Mouse (Mus musculus): ENCODE data around the gene Slc16a10. TPM values are rescaled to one million over a fixed set of nuclear protein-coding genes. Genes with fewer than 3 reads are reported as not detected.

Slc16a10 gene
- polyA plus RNA-seq, 1 experiment from 2014 or later, result 17.9 TPM

- Histone ChIP-seq H3K9me3 (ENCODE audit: control insufficient read depth, low read length) (no peaks in the 10 kb centered on the region), H3K4me1 (ENCODE audit: control insufficient read depth in 2 of 2, insufficient read depth in 2 of 2, low read length in 2 of 2) (peaks cover 6 to 7% of the 10 kb centered on the region in 2 experiments; a peak in 3 of 4 replicates), H3K27me3 (ENCODE audit: control insufficient read depth, insufficient read depth, low read length) (no peaks in the 10 kb centered on the region), H3K4me3 (ENCODE audit: control insufficient read depth in 1 of 2, insufficient read depth in 1 of 2, low read depth in 1 of 2, low read length in 2 of 2) (no peak overlapping the region), H3K36me3 (ENCODE audit: control insufficient read depth, insufficient read depth, low read length) (no peaks in the 10 kb centered on the region), H3K27ac (replicated peaks in 1 of 2; ENCODE audit: control insufficient read depth in 1 of 2, insufficient read depth in 1 of 2, low read depth in 2 of 2, low read length in 2 of 2) (no peak overlapping the region), H3K9ac (ENCODE audit: low read length) (no peak overlapping the region), H3K4me2 (ENCODE audit: low read length) (no peak overlapping the region)
- 77% methylated on average over 5 of the region's 5 CpGs for WGBS
- no peak for ATAC-seq (ENCODE audit: insufficient number of reproducible peaks, insufficient read depth, low FRiP score, low read depth)
Measured at GRCm38 (mm10) chr10:40149584-40150145, 7.6 kb upstream of the Slc16a10 start.

- no peak overlapping the region for H3K4me2 ChIP-seq (ENCODE audit: low read length)
- H3K4me3 ChIP-seq (ENCODE audit: control insufficient read depth in 1 of 2, insufficient read depth in 1 of 2, low read depth in 1 of 2, low read length in 2 of 2), result no peak overlapping the region
- no peaks in the 10 kb centered on the region for H3K27me3 ChIP-seq (ENCODE audit: control insufficient read depth, insufficient read depth, low read length)
- no peak overlapping the region for H3K27ac ChIP-seq (replicated peaks in 1 of 2; ENCODE audit: control insufficient read depth in 1 of 2, insufficient read depth in 1 of 2, low read depth in 2 of 2, low read length in 2 of 2)
- H3K36me3 ChIP-seq (ENCODE audit: control insufficient read depth, insufficient read depth, low read length), result no peaks in the 10 kb centered on the region
- H3K9ac ChIP-seq (ENCODE audit: low read length), result no peak overlapping the region
- 82% methylated on average over 8 of the region's 8 CpGs for WGBS
- H3K9me3 ChIP-seq (ENCODE audit: control insufficient read depth, low read length), result no peaks in the 10 kb centered on the region
- H3K4me1 ChIP-seq (ENCODE audit: control insufficient read depth in 2 of 2, insufficient read depth in 2 of 2, low read length in 2 of 2), result peaks cover 6 to 7% of the 10 kb centered on the region in 2 experiments; a peak in 3 of 4 replicates
- no peak for ATAC-seq (ENCODE audit: insufficient number of reproducible peaks, insufficient read depth, low FRiP score, low read depth)
Measured at GRCm38 (mm10) chr10:40147325-40148059, 5.4 kb upstream of the Slc16a10 start.

- Histone ChIP-seq H3K4me1 (ENCODE audit: control insufficient read depth in 2 of 2, insufficient read depth in 2 of 2, low read length in 2 of 2) (peaks cover 0 to 2% of the 10 kb centered on the region in 2 experiments; a peak in 2 of 4 replicates), H3K36me3 (ENCODE audit: control insufficient read depth, insufficient read depth, low read length) (no peaks in the 10 kb centered on the region), H3K9ac (ENCODE audit: low read length) (no peak overlapping the region), H3K27me3 (ENCODE audit: control insufficient read depth, insufficient read depth, low read length) (no peaks in the 10 kb centered on the region), H3K4me2 (ENCODE audit: low read length) (no peak overlapping the region), H3K4me3 (ENCODE audit: control insufficient read depth in 1 of 2, insufficient read depth in 1 of 2, low read depth in 1 of 2, low read length in 2 of 2) (no peak overlapping the region), H3K27ac (replicated peaks in 1 of 2; ENCODE audit: control insufficient read depth in 1 of 2, insufficient read depth in 1 of 2, low read depth in 2 of 2, low read length in 2 of 2) (no peak overlapping the region), H3K9me3 (ENCODE audit: control insufficient read depth, low read length) (no peaks in the 10 kb centered on the region)
- no peak for ATAC-seq (ENCODE audit: insufficient number of reproducible peaks, insufficient read depth, low FRiP score, low read depth)
- 68% methylated on average over 3 of the region's 3 CpGs for WGBS
Measured at GRCm38 (mm10) chr10:40146451-40146850, 4.4 kb upstream of the Slc16a10 start.

GRCm38 (mm10) chr10:40144815-40145214 lies 2.8 kb upstream of the Slc16a10 start:
- Histone ChIP-seq H3K4me2 (ENCODE audit: low read length) (no peak overlapping the region), H3K27me3 (ENCODE audit: control insufficient read depth, insufficient read depth, low read length) (no peaks in the 10 kb centered on the region), H3K36me3 (ENCODE audit: control insufficient read depth, insufficient read depth, low read length) (no peaks in the 10 kb centered on the region), H3K4me1 (ENCODE audit: control insufficient read depth in 2 of 2, insufficient read depth in 2 of 2, low read length in 2 of 2) (peaks cover 0 to 5% of the 10 kb centered on the region in 2 experiments; a peak in 1 of 4 replicates), H3K27ac (replicated peaks in 1 of 2; ENCODE audit: control insufficient read depth in 1 of 2, insufficient read depth in 1 of 2, low read depth in 2 of 2, low read length in 2 of 2) (no peak overlapping the region), H3K9ac (ENCODE audit: low read length) (no peak overlapping the region), H3K9me3 (ENCODE audit: control insufficient read depth, low read length) (no peaks in the 10 kb centered on the region), H3K4me3 (ENCODE audit: control insufficient read depth in 1 of 2, insufficient read depth in 1 of 2, low read depth in 1 of 2, low read length in 2 of 2) (no peak overlapping the region)
- no peak for ATAC-seq (ENCODE audit: insufficient number of reproducible peaks, insufficient read depth, low FRiP score, low read depth)
- WGBS, result 84% methylated on average over 1 of the region's 1 CpGs

GRCm38 (mm10) chr10:40141016-40141851 lies 824 bp downstream of the Slc16a10 start:
- peak overlapping the region; percentile 87 for H3K4me2 ChIP-seq (ENCODE audit: low read length)
- peak overlapping the region; percentile 87 for H3K9ac ChIP-seq (ENCODE audit: low read length)
- 5% methylated on average over 26 of the region's 27 CpGs for WGBS
- no peaks in the 10 kb centered on the region for H3K36me3 ChIP-seq (ENCODE audit: control insufficient read depth, insufficient read depth, low read length)
- no peaks in the 10 kb centered on the region for H3K9me3 ChIP-seq (ENCODE audit: control insufficient read depth, low read length)
- peak overlapping the region; percentile 79 to 80 for H3K4me3 ChIP-seq (ENCODE audit: control insufficient read depth in 1 of 2, insufficient read depth in 1 of 2, low read depth in 1 of 2, low read length in 2 of 2)
- peak; percentile 14; the same call in 1 of the 2 replicates for ATAC-seq (ENCODE audit: insufficient number of reproducible peaks, insufficient read depth, low FRiP score, low read depth)
- H3K27me3 ChIP-seq (ENCODE audit: control insufficient read depth, insufficient read depth, low read length), result no peaks in the 10 kb centered on the region
- H3K27ac ChIP-seq (replicated peaks in 1 of 2; ENCODE audit: control insufficient read depth in 1 of 2, insufficient read depth in 1 of 2, low read depth in 2 of 2, low read length in 2 of 2), result peak overlapping the region; percentile 82 to 84
- peaks cover 2 to 9% of the 10 kb centered on the region in 2 experiments; a peak in 3 of 4 replicates for H3K4me1 ChIP-seq (ENCODE audit: control insufficient read depth in 2 of 2, insufficient read depth in 2 of 2, low read length in 2 of 2)

GRCm38 (mm10) chr10:40139646-40140045 lies 2.4 kb downstream of the Slc16a10 start:
- no peak overlapping the region for H3K27ac ChIP-seq (replicated peaks in 1 of 2; ENCODE audit: control insufficient read depth in 1 of 2, insufficient read depth in 1 of 2, low read depth in 2 of 2, low read length in 2 of 2)
- H3K9ac ChIP-seq (ENCODE audit: low read length), result 0 out of 2 replicates have a peak overlapping the region, but pooled peaks have one; percentile 30
- ATAC-seq (ENCODE audit: insufficient number of reproducible peaks, insufficient read depth, low FRiP score, low read depth), result no peak
- 81% methylated on average over 4 of the region's 4 CpGs for WGBS
- no peaks in the 10 kb centered on the region for H3K27me3 ChIP-seq (ENCODE audit: control insufficient read depth, insufficient read depth, low read length)
- no peak overlapping the region for H3K4me3 ChIP-seq (ENCODE audit: control insufficient read depth in 1 of 2, insufficient read depth in 1 of 2, low read depth in 1 of 2, low read length in 2 of 2)
- peaks cover 2 to 13% of the 10 kb centered on the region in 2 experiments for H3K4me1 ChIP-seq (ENCODE audit: control insufficient read depth in 2 of 2, insufficient read depth in 2 of 2, low read length in 2 of 2)
- no peaks in the 10 kb centered on the region for H3K36me3 ChIP-seq (ENCODE audit: control insufficient read depth, insufficient read depth, low read length)
- H3K9me3 ChIP-seq (ENCODE audit: control insufficient read depth, low read length), result no peaks in the 10 kb centered on the region
- H3K4me2 ChIP-seq (ENCODE audit: low read length), result peak overlapping the region; percentile 87

Measured in heart, embryonic 14.5 days (tissue).